Mouse (Mus musculus): Measurements from ENCODE around the gene Ctdsp1.

GRCm38 (mm10) chr1:74363437-74363836 lies 27.9 kb upstream of the Ctdsp1 start:
- TF ChIP-seq ZNF384 (IDR thresholded peaks at IDR 0.05; ENCODE audit: low read depth, low read length): no peak
- no peak for TF ChIP-seq CHD2 (IDR thresholded peaks at IDR 0.05; ENCODE audit: low read depth, low read length)

All from ES-E14 (cell line).